Mouse (Mus musculus) Patski (cell line): ENCODE measurements around the gene S1pr4. TPM values are rescaled to one million over a fixed set of nuclear protein-coding genes. Genes with fewer than 3 reads are reported as not detected.

Experiments
- ATAC-seq: fragments of 100-300 bp; one replicate; pipeline ENCODE4 v1.8.0; 2021
- CTCF ChIA-PET: fragments of 350-600 bp; sonication (Branson Sonifier 250); formaldehyde crosslinking; loops from one replicate; lab custom pipeline; 2022; ENCODE audit warnings: inconsistent platforms; lab: Charles Lee
- POLR2A ChIA-PET: fragments of 350-600 bp; sonication (Branson Sonifier 250); formaldehyde crosslinking; loops from one replicate; lab custom pipeline; 2022; ENCODE audit warnings: antibody characterized with exemption, inconsistent platforms; lab: Charles Lee
- DNase-seq: peaks from one replicate; pipeline ENCODE4 v3.0.0-alpha.2; 2011; ENCODE audit warnings: low read depth, low spot score
- H3K27me3 ChIP-seq: fragments of 371-371 bp; one replicate; pipeline ENCODE4 v1.5.1; 2021
- CTCF ChIP-seq: fragments of 100-300 bp; IDR thresholded peaks from one replicate; pipeline ENCODE4 v1.5.1; 2021
- in situ Hi-C: fragments of 300-500 bp; cut with MboI; formaldehyde crosslinking; loops from 3 replicates; pipeline ENCODE4 v1.11.1; 2018; ENCODE audit warnings: low pct_unique_long_range_greater_than_20kb, mixed read lengths
- polyA plus RNA-seq: library from polyadenylated mRNA; unstranded; gene quantifications from one replicate; pipeline ENCODE4 v1.2.3, GENCODE M21; 2021

Gene S1pr4
- polyA plus RNA-seq, 1 experiment from 2014 or later, result 0.03 TPM

GRCm38 (mm10) chr10:81541363-81541762 is 41.4 kb upstream of the S1pr4 start:
- CTCF ChIA-PET, result interaction anchor here (1.5 kb wide), 1 partner anchor 10 kb away, joined by 5 read pairs; no protein-coding TSS in a partner anchor
- DNase-seq (no peak), ATAC-seq (no peak)
- POLR2A ChIA-PET, result no interaction called here
- H3K27me3 ChIP-seq, result no peaks in the 10 kb centered on the region
- no peak for TF ChIP-seq CTCF
- in situ Hi-C loops, result no loop called here

GRCm38 (mm10) chr10:81538321-81539048 is 38.6 kb upstream of the S1pr4 start:
- ChIA-PET POLR2A (no interaction called here), CTCF (interaction anchor here (1.0 to 1.5 kb wide), 2 partner anchors 12 to 35 kb away, joined by 3 to 4 read pairs; no protein-coding TSS in a partner anchor)
- in situ Hi-C loops, result no loop called here
- H3K27me3 ChIP-seq, result no peaks in the 10 kb centered on the region
- ATAC-seq, result no peak
- no peak for DNase-seq
- TF ChIP-seq CTCF, result no peak

- ChIA-PET CTCF (interaction anchor here (1.5 kb wide), 1 partner anchor 34 kb away, joined by 4 read pairs; no protein-coding TSS in a partner anchor), POLR2A (no interaction called here)
- in situ Hi-C loops, result no loop called here
- DNase-seq (no peak), ATAC-seq (no peak)
- H3K27me3 ChIP-seq, result no peaks in the 10 kb centered on the region
- TF ChIP-seq CTCF, result no peak
Measured at GRCm38 (mm10) chr10:81537429-81537828, 37.5 kb upstream of the S1pr4 start.

- POLR2A ChIA-PET, result no interaction called here
- H3K27me3 ChIP-seq, result no peaks in the 10 kb centered on the region
- ATAC-seq (no peak), DNase-seq (no peak)
- CTCF ChIA-PET, result interaction anchor here (1.0 to 1.4 kb wide), 4 partner anchors 10 to 34 kb away, joined by 3 to 5 read pairs (median 4); no protein-coding TSS in a partner anchor
- in situ Hi-C loops, result no loop called here
- no peak for TF ChIP-seq CTCF
Measured at GRCm38 (mm10) chr10:81536734-81537133, 36.8 kb upstream of the S1pr4 start.

- DNase-seq (no peak), ATAC-seq (no peak)
- ChIA-PET POLR2A (no interaction called here), CTCF (interaction anchor here (1.0 kb wide), 1 partner anchor 16 kb away, joined by 3 read pairs; no protein-coding TSS in a partner anchor)
- no peak for TF ChIP-seq CTCF
- H3K27me3 ChIP-seq, result no peaks in the 10 kb centered on the region
- in situ Hi-C loops, result no loop called here
Measured at GRCm38 (mm10) chr10:81534826-81535225, 34.9 kb upstream of the S1pr4 start.

GRCm38 (mm10) chr10:81526779-81527178 is 26.8 kb upstream of the S1pr4 start:
- CTCF ChIA-PET, result interaction anchor here (1.1 to 2.5 kb wide), 6 partner anchors 9 to 25 kb away, joined by 3 to 8 read pairs (median 4); no protein-coding TSS in a partner anchor
- no peak for TF ChIP-seq CTCF
- POLR2A ChIA-PET, result no interaction called here
- no peak for DNase-seq
- in situ Hi-C loops, result no loop called here
- ATAC-seq, result peak; percentile 27
- H3K27me3 ChIP-seq, result no peaks in the 10 kb centered on the region

- CTCF ChIA-PET, result interaction anchor here (2.4 kb wide), 1 partner anchor 26 kb away, joined by 7 read pairs; no protein-coding TSS in a partner anchor
- in situ Hi-C loops, result no loop called here
- DNase-seq (no peak), ATAC-seq (no peak)
- H3K27me3 ChIP-seq, result no peaks in the 10 kb centered on the region
- POLR2A ChIA-PET, result interaction anchor here (0.8 kb wide), 1 partner anchor 29 kb away, joined by 3 read pairs; the partner anchor contains the start of gene Ncln
- no peak for TF ChIP-seq CTCF
Measured at GRCm38 (mm10) chr10:81525017-81525694, 25.2 kb upstream of the S1pr4 start.

GRCm38 (mm10) chr10:81524051-81524605 is 24.2 kb upstream of the S1pr4 start, which contains the start of gene Gna15:
TSS of gene Gna15 (minus strand) at chr10:81524225.
- in situ Hi-C loops, result no loop called here
- no peaks in the 10 kb centered on the region for H3K27me3 ChIP-seq
- no peak for TF ChIP-seq CTCF
- DNase-seq (no peak), ATAC-seq (no peak)
- ChIA-PET POLR2A (interaction anchor here (0.8 kb wide), 1 partner anchor 28 kb away, joined by 3 read pairs; the partner anchor contains the start of gene Ncln), CTCF (interaction anchor here (1.4 to 2.4 kb wide), 2 partner anchors 21 to 27 kb away, joined by 3 to 7 read pairs; no protein-coding TSS in a partner anchor)

GRCm38 (mm10) chr10:81523570-81523969 is 23.6 kb upstream of the S1pr4 start:
- ChIA-PET POLR2A (no interaction called here), CTCF (interaction anchor here (1.4 kb wide), 1 partner anchor 21 kb away, joined by 3 read pairs; no protein-coding TSS in a partner anchor)
- no peak for TF ChIP-seq CTCF
- no peaks in the 10 kb centered on the region for H3K27me3 ChIP-seq
- in situ Hi-C loops, result no loop called here
- ATAC-seq, result no peak
- DNase-seq, result no peak

- in situ Hi-C loops, result no loop called here
- CTCF ChIA-PET, result interaction anchor here (1.1 to 1.4 kb wide), 2 partner anchors 20 to 29 kb away, joined by 3 read pairs; no protein-coding TSS in a partner anchor
- POLR2A ChIA-PET, result no interaction called here
- no peaks in the 10 kb centered on the region for H3K27me3 ChIP-seq
- TF ChIP-seq CTCF, result no peak
- no peak for ATAC-seq
- DNase-seq, result no peak
Measured at GRCm38 (mm10) chr10:81523142-81523541, 23.2 kb upstream of the S1pr4 start.
